Mouse (Mus musculus) bone marrow, adult 2 months (tissue): ENCODE measurements around the gene Efr3b.

ENCODE experiments used
- CTCF ChIP-seq: fragments of 200-500 bp; IDR thresholded peaks from 2 replicates; pipeline ENCODE4 v1.5.1; 2011; ENCODE audit warnings: low read length, control low read depth; ENCODE audit not compliant: control insufficient read depth, insufficient read depth
- POLR2A ChIP-seq: fragments of 200-500 bp; IDR thresholded peaks from 2 replicates; pipeline ENCODE4 v1.6.1; 2011; ENCODE audit warnings: low read depth, mild to moderate bottlenecking, control low read depth, low read length, borderline replicate concordance; ENCODE audit not compliant: control insufficient read depth

DNA sequence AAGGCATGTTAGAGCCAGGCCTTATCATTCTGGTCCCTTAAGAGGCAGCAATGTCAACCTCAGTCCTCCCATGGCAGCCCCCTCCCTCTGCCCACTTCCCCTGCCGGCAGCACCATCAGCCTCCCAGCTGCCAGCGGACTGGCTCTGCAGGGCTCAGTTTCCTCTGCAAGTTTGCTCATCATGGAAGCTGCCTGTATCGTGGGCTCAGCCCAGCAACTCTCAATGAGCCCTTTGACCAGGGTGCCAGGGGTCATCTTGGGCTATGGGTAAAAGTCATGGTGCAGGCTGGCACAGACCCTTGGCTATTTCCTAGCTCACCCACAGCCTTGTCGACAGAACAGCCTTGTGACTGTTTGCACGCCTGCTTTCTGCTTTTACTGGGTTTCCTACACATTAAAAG is 14.4 kb downstream of the Efr3b start:
- TF ChIP-seq CTCF (no peak), POLR2A (no peak)
